Mouse (Mus musculus) midbrain, embryonic 14.5 days (tissue): Measurements from ENCODE around the gene Kantr. TPM values are rescaled to one million over a fixed set of nuclear protein-coding genes. Genes with fewer than 3 reads are reported as not detected.

ENCODE experiments used
- polyA plus RNA-seq: library from polyadenylated mRNA; unstranded; fragments of >200 nt; fragmentation: Nextera tagmentation; extraction: Ambion mirVana; gene quantifications from 2 replicates; pipeline ENCODE4 v1.2.1, GENCODE M21; 2014

The Kantr gene
- polyA plus RNA-seq, 1 experiment from 2014 or later = 36.9 TPM

Other genes starting within 250 kb of the Kantr start
- 5.2 and 7.2 TPM in 2 replicates for gene Iqsec2, start 183.2 kb downstream of the Kantr start, polyA plus RNA-seq
- gene Kdm5c, start 94.5 kb downstream of the Kantr start, polyA plus RNA-seq = 28.8 and 37.7 TPM in 2 replicates
- gene Tspyl2, start 14.9 kb upstream of the Kantr start, polyA plus RNA-seq = 41.0 and 51.2 TPM in 2 replicates
- 6.8 and 10.0 TPM in 2 replicates for gene Gpr173, start 41.2 kb upstream of the Kantr start, polyA plus RNA-seq
- not detected in 2 replicates for gene Cldn34a, start 235.8 kb upstream of the Kantr start, polyA plus RNA-seq